Mouse (Mus musculus): ENCODE data around the gene Alox12e.
"Not testable (repeated sequence)": the region's sequence is repeated elsewhere in the genome, so short reads cannot be mapped to it uniquely, and the experiment has no call there.

Alox12e gene

GRCm38 (mm10) chr11:70322528-70322927 is at the start of gene Alox12e:
Gene Alox12e (minus strand): TSS chr11:70322628.
- no peak for DNase-seq (ENCODE audit: low read depth, low spot score)

GRCm38 (mm10) chr11:70368626-70369025 is 46.2 kb upstream of the Alox12e start:
- DNase-seq (ENCODE audit: low read depth, low spot score) = not testable (repeated sequence)

GRCm38 (mm10) chr11:70367701-70368100 is 45.3 kb upstream of the Alox12e start:
- not testable (repeated sequence) for DNase-seq (ENCODE audit: low read depth, low spot score)

- peak; percentile 41 for DNase-seq (ENCODE audit: low read depth, low spot score)
Measured at GRCm38 (mm10) chr11:70351868-70352267, 29.4 kb upstream of the Alox12e start, which contains the start of gene Alox15. Gene Alox15 (minus strand): TSS chr11:70352031.

GRCm38 (mm10) chr11:70348630-70349029 is 26.2 kb upstream of the Alox12e start:
- no peak for DNase-seq (ENCODE audit: low read depth, low spot score)

- DNase-seq (ENCODE audit: low read depth, low spot score) = no peak
Measured at GRCm38 (mm10) chr11:70347861-70348260, 25.4 kb upstream of the Alox12e start.

GRCm38 (mm10) chr11:70345546-70345945 is 23.1 kb upstream of the Alox12e start:
- no peak for DNase-seq (ENCODE audit: low read depth, low spot score)

- no peak for DNase-seq (ENCODE audit: low read depth, low spot score)
Measured at GRCm38 (mm10) chr11:70345061-70345460, 22.6 kb upstream of the Alox12e start.

- DNase-seq (ENCODE audit: low read depth, low spot score) = no peak
Measured at GRCm38 (mm10) chr11:70339481-70339880, 17.1 kb upstream of the Alox12e start.

GRCm38 (mm10) chr11:70334477-70334876 is 12.0 kb upstream of the Alox12e start:
- DNase-seq (ENCODE audit: low read depth, low spot score) = peak; percentile 75

- DNase-seq (ENCODE audit: low read depth, low spot score) = no peak
Measured at GRCm38 (mm10) chr11:70324726-70325125, 2.3 kb upstream of the Alox12e start.

GRCm38 (mm10) chr11:70321664-70322063 is 764 bp downstream of the Alox12e start:
- peak; percentile 72 for DNase-seq (ENCODE audit: low read depth, low spot score)

- DNase-seq (ENCODE audit: low read depth, low spot score) = no peak
Measured at GRCm38 (mm10) chr11:70319614-70320013, 2.8 kb downstream of the Alox12e start.

GRCm38 (mm10) chr11:70313833-70314232 is 8.6 kb downstream of the Alox12e start:
- peak; percentile 73 for DNase-seq (ENCODE audit: low read depth, low spot score)

- peak; percentile 80 for DNase-seq (ENCODE audit: low read depth, low spot score)
Measured at GRCm38 (mm10) chr11:70309341-70309740, 13.1 kb downstream of the Alox12e start.

- peak; percentile 73 for DNase-seq (ENCODE audit: low read depth, low spot score)
Measured at GRCm38 (mm10) chr11:70308296-70308695, 14.1 kb downstream of the Alox12e start.

GRCm38 (mm10) chr11:70306159-70306558 is 16.3 kb downstream of the Alox12e start:
- DNase-seq (ENCODE audit: low read depth, low spot score) = peak; percentile 39

GRCm38 (mm10) chr11:70302293-70302692 is 20.1 kb downstream of the Alox12e start:
- no peak for DNase-seq (ENCODE audit: low read depth, low spot score)

GRCm38 (mm10) chr11:70297836-70298454 is 24.5 kb downstream of the Alox12e start:
- peak; percentile 63 for DNase-seq (ENCODE audit: low read depth, low spot score)

- DNase-seq (ENCODE audit: low read depth, low spot score) = peak; percentile 26
Measured at GRCm38 (mm10) chr11:70297405-70297804, 25.0 kb downstream of the Alox12e start.

- no peak for DNase-seq (ENCODE audit: low read depth, low spot score)
Measured at GRCm38 (mm10) chr11:70293881-70294280, 28.5 kb downstream of the Alox12e start.

GRCm38 (mm10) chr11:70291235-70291634 is 31.2 kb downstream of the Alox12e start:
- DNase-seq (ENCODE audit: low read depth, low spot score) = peak; percentile 41

- no peak for DNase-seq (ENCODE audit: low read depth, low spot score)
Measured at GRCm38 (mm10) chr11:70289236-70289635, 33.2 kb downstream of the Alox12e start.

- DNase-seq (ENCODE audit: low read depth, low spot score) = no peak
Measured at GRCm38 (mm10) chr11:70288102-70288501, 34.3 kb downstream of the Alox12e start.
